Mouse (Mus musculus) ES-Bruce4 (cell line): ENCODE results near the gene Ruvbl2.

ENCODE experiments used
- CTCF ChIP-seq: IDR thresholded peaks from one replicate; pipeline ENCODE4 v1.8.1; 2011; ENCODE audit warnings: low read depth, low read length
- EP300 ChIP-seq: IDR thresholded peaks from 2 replicates; pipeline ENCODE4 v1.6.1; 2011; ENCODE audit warnings: low read depth, low read length; ENCODE audit not compliant: insufficient read depth

GRCm38 (mm10) chr7:45455932-45456696 lies 18.2 kb upstream of the Ruvbl2 start:
- TF ChIP-seq CTCF: no peak
- TF ChIP-seq EP300: no peak
